Mouse (Mus musculus): Measurements from ENCODE around the gene Cd81. TPM values are rescaled to one million over a fixed set of nuclear protein-coding genes. Genes with fewer than 3 reads are reported as not detected.
A peak's percentile ranks its signal among the peaks of the same experiment; 100 is the strongest.

Gene Cd81
- total and polyA plus RNA-seq, 2 experiments from 2014 or later = 511 to 542 TPM

DNA sequence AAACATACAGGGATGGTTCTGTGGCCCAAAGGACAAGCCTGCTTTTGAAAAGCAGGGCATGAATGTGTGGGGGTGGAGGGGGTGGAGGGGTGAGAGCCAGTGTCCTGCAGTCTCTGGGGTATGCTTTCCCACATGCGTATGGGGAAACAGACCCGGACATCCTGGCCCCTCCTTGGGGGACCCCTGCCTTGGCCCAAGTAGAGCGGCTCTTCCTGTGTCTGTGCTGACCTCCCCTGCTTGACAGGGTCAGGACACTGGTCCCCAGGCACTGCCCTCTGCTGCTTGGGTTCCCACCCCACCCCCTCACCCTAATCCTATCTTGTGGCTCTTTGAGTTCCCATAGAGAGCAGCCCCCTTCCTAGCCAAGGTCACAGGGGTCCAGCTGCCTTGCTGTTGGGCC, 57.2 kb downstream of the Cd81 start:
- Histone ChIP-seq H3K27me3 (ENCODE audit: insufficient read depth, low read length) (peaks cover 37% of the 10 kb centered on the region), H3K9ac (replicated peaks; ENCODE audit: low read length, poor library complexity, severe bottlenecking) (no peak overlapping the region), H3K4me1 (ENCODE audit: insufficient read depth, low read length) (peaks cover 3% of the 10 kb centered on the region; the same call in 1 of the 2 replicates), H3K27ac (ENCODE audit: low read depth, low read length) (no peak overlapping the region), H3K9me3 (ENCODE audit: low read length) (no peaks in the 10 kb centered on the region), H3K4me3 (ENCODE audit: low read depth, low read length) (no peak overlapping the region), H3K36me3 (ENCODE audit: insufficient read depth, low read length) (no peaks in the 10 kb centered on the region), H3K4me2 (ENCODE audit: low read depth, low read length, poor library complexity, severe bottlenecking) (no peak overlapping the region)
- ATAC-seq (ENCODE audit: low FRiP score) = no peak
- TF ChIP-seq CTCF (IDR thresholded peaks at IDR 0.05) = no peak
- WGBS = 55% methylated on average over 3 of the region's 3 CpGs
- DNase-seq (ENCODE audit: low spot score) = no peak

DNA sequence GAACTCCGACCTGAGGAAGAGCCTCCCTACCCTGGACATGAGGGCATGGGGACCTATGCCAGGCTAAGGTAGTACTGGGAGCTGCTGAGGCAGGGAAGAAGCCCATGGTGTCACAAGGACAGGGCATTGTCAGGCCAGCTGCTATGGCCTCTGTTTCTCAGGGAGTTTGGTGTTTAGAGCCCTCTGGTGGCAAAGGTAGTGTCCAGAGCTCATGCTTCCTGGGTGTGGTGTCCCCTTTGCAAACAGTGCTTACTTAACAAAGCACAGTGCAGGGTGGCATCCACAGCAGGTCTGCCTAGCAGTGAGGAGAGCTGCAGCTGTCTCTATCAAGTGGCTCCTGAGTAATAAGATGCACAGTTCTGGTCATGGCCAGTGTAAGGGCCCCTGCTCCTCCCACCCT, 58.3 kb downstream of the Cd81 start:
- Histone ChIP-seq H3K4me2 (ENCODE audit: low read depth, low read length, poor library complexity, severe bottlenecking) (no peak overlapping the region), H3K9ac (replicated peaks; ENCODE audit: low read length, poor library complexity, severe bottlenecking) (no peak overlapping the region), H3K27ac (ENCODE audit: low read depth, low read length) (no peak overlapping the region), H3K27me3 (ENCODE audit: insufficient read depth, low read length) (peaks cover 35% of the 10 kb centered on the region), H3K36me3 (ENCODE audit: insufficient read depth, low read length) (no peaks in the 10 kb centered on the region), H3K4me3 (ENCODE audit: low read depth, low read length) (no peak overlapping the region), H3K9me3 (ENCODE audit: low read length) (no peaks in the 10 kb centered on the region), H3K4me1 (ENCODE audit: insufficient read depth, low read length) (peaks cover 3% of the 10 kb centered on the region; the same call in 1 of the 2 replicates)
- peak; percentile 14; the same call in 1 of the 2 replicates for TF ChIP-seq CTCF (IDR thresholded peaks at IDR 0.05)
- 68% methylated on average over 1 of the region's 1 CpGs for WGBS
- ATAC-seq (ENCODE audit: low FRiP score) (no peak), DNase-seq (ENCODE audit: low spot score) (no peak)

DNA sequence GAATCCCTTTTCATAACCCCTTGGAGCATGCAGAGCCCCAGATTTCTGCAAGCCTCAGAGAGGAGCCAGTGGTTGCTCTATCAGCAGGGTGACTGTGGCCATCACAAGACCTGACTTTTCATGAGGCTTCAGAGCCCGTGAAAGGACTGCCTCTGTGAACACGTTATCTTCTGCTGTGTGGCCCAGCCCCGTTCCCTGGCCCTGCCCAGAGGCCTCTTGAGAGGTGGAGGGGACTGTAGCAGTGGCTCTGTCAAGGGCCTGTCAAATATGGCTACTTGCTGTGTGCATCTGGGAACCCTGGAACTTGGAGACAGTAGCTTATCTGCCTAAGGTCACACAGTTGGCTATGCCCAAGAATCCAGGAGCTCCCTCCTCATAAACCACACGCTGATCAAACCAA, 59.2 kb downstream of the Cd81 start:
- Histone ChIP-seq H3K36me3 (ENCODE audit: insufficient read depth, low read length) (no peaks in the 10 kb centered on the region), H3K4me1 (ENCODE audit: insufficient read depth, low read length) (peaks cover 3% of the 10 kb centered on the region; the same call in 1 of the 2 replicates), H3K4me2 (ENCODE audit: low read depth, low read length, poor library complexity, severe bottlenecking) (no peak overlapping the region), H3K27ac (ENCODE audit: low read depth, low read length) (no peak overlapping the region), H3K4me3 (ENCODE audit: low read depth, low read length) (no peak overlapping the region), H3K9ac (replicated peaks; ENCODE audit: low read length, poor library complexity, severe bottlenecking) (no peak overlapping the region), H3K27me3 (ENCODE audit: insufficient read depth, low read length) (peaks cover 26% of the 10 kb centered on the region), H3K9me3 (ENCODE audit: low read length) (no peaks in the 10 kb centered on the region)
- ATAC-seq (ENCODE audit: low FRiP score) (no peak), DNase-seq (ENCODE audit: low spot score) (no peak)
- 68% methylated on average over 4 of the region's 4 CpGs for WGBS
- no peak for TF ChIP-seq CTCF (IDR thresholded peaks at IDR 0.05)

DNA sequence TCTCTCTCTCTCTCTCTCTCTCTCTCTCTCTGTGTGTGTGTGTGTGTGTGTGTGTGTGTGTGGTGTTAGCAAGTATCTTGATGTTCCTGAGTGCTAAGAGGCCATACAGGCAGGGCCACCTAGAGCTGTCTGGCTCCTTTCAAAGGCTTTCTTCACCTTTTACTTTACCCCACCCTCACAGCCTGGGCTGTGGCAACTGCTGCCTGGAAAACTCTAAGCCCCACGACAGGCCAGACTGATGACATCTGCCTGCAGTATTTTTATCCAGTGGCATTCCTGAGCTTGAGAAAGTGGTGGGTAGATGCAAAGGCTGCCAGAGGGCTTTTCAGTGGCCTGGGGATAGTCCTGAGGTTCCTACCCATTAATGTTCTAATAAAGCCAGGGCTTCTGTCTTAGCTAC, 59.9 kb downstream of the Cd81 start:
- TF ChIP-seq CTCF (IDR thresholded peaks at IDR 0.05) = no peak
- no peak overlapping the region for H3K9ac ChIP-seq (replicated peaks; ENCODE audit: low read length, poor library complexity, severe bottlenecking)
- H3K27me3 ChIP-seq (ENCODE audit: insufficient read depth, low read length) = peaks cover 19% of the 10 kb centered on the region
- no peak overlapping the region for H3K27ac ChIP-seq (ENCODE audit: low read depth, low read length)
- H3K4me1 ChIP-seq (ENCODE audit: insufficient read depth, low read length) = peaks cover under 1% of the 10 kb centered on the region; the same call in 1 of the 2 replicates
- DNase-seq (ENCODE audit: low spot score) = no peak
- no peak overlapping the region for H3K4me2 ChIP-seq (ENCODE audit: low read depth, low read length, poor library complexity, severe bottlenecking)
- no peak overlapping the region for H3K4me3 ChIP-seq (ENCODE audit: low read depth, low read length)
- H3K9me3 ChIP-seq (ENCODE audit: low read length) = no peaks in the 10 kb centered on the region
- no peak for ATAC-seq (ENCODE audit: low FRiP score)
- WGBS = 40% methylated on average over 1 of the region's 1 CpGs
- no peaks in the 10 kb centered on the region for H3K36me3 ChIP-seq (ENCODE audit: insufficient read depth, low read length)

DNA sequence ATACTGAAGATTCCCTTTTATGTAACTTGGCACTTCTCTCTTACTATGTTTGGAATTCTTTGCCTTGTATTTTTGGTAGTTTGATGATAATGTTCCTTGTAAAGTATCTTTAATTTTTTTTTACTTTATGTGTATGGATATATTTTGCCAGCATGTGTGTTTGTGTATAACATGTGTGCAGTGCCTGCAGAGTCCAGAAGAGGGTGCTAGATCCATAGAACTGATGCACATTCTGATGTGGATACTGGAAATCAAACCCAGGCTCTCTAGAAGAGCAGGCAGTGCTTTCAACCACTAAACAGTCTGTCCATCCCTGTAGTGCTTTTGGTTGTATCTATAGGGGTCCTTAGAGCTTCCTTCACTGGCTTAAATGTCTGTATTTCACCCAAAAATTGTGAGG, 62.2 kb downstream of the Cd81 start:
- H3K4me3 ChIP-seq (ENCODE audit: low read depth, low read length) = no peak overlapping the region
- no peaks in the 10 kb centered on the region for H3K9me3 ChIP-seq (ENCODE audit: low read length)
- no peaks in the 10 kb centered on the region for H3K36me3 ChIP-seq (ENCODE audit: insufficient read depth, low read length)
- no peak for DNase-seq (ENCODE audit: low spot score)
- TF ChIP-seq CTCF (IDR thresholded peaks at IDR 0.05) = no peak
- no peak overlapping the region for H3K27ac ChIP-seq (ENCODE audit: low read depth, low read length)
- no peak overlapping the region for H3K4me2 ChIP-seq (ENCODE audit: low read depth, low read length, poor library complexity, severe bottlenecking)
- no peak for ATAC-seq (ENCODE audit: low FRiP score)
- no peaks in the 10 kb centered on the region for H3K27me3 ChIP-seq (ENCODE audit: insufficient read depth, low read length)
- no peaks in the 10 kb centered on the region for H3K4me1 ChIP-seq (ENCODE audit: insufficient read depth, low read length)
- H3K9ac ChIP-seq (replicated peaks; ENCODE audit: low read length, poor library complexity, severe bottlenecking) = no peak overlapping the region

DNA sequence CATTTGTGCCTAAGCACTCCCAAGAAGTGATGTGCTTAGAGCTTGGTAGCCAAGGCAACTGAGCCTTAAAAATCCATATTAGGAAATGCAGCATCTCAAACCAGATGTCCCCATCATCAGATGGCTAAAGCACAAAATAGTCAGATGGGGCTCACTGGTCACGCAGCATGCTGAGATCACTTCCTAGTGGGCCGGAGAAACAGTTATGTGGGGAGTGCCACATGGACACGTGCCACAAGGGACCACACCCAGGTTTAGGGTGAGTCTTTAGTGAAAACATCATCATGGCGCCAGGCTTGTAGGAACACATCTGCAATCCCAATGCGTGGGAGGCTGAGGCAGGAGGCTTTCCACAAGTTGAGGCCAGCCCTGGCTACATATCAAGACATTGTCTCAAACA, 64.0 kb downstream of the Cd81 start:
- Histone ChIP-seq H3K27ac (ENCODE audit: low read depth, low read length) (no peak overlapping the region), H3K9me3 (ENCODE audit: low read length) (no peaks in the 10 kb centered on the region), H3K4me3 (ENCODE audit: low read depth, low read length) (no peak overlapping the region), H3K36me3 (ENCODE audit: insufficient read depth, low read length) (no peaks in the 10 kb centered on the region), H3K27me3 (ENCODE audit: insufficient read depth, low read length) (no peaks in the 10 kb centered on the region), H3K4me1 (ENCODE audit: insufficient read depth, low read length) (no peaks in the 10 kb centered on the region), H3K4me2 (ENCODE audit: low read depth, low read length, poor library complexity, severe bottlenecking) (no peak overlapping the region), H3K9ac (replicated peaks; ENCODE audit: low read length, poor library complexity, severe bottlenecking) (no peak overlapping the region)
- 85% methylated on average over 5 of the region's 5 CpGs for WGBS
- ATAC-seq (ENCODE audit: low FRiP score) (no peak), DNase-seq (ENCODE audit: low spot score) (no peak)
- no peak for TF ChIP-seq CTCF (IDR thresholded peaks at IDR 0.05)

Other genes with a start within 250 kb of the Cd81 start
- gene Th, start 121.6 kb upstream of the Cd81 start, total RNA-seq (2014; rRNA removed) = 23.8 and 27.1 TPM in 2 replicates
- 26.2 and 35.0 TPM in 2 replicates for gene Th, start 121.6 kb upstream of the Cd81 start, polyA plus RNA-seq (2015; fragmentation: Nextera tagmentation; extraction: Ambion mirVana)
- 1.1 TPM in 1 of 2 replicates, not detected in the other for gene Ascl2, start 83.5 kb upstream of the Cd81 start, total RNA-seq (2014; rRNA removed)
- 0.43 and 0.50 TPM in 2 replicates for gene Ascl2, start 83.5 kb upstream of the Cd81 start, polyA plus RNA-seq (2015; fragmentation: Nextera tagmentation; extraction: Ambion mirVana)
- 0.19 and 0.38 TPM in 2 replicates for gene Tspan32, start 47.7 kb upstream of the Cd81 start, total RNA-seq (2014; rRNA removed)
- gene Tspan32, start 47.7 kb upstream of the Cd81 start, polyA plus RNA-seq (2015; fragmentation: Nextera tagmentation; extraction: Ambion mirVana) = 0.37 and 0.38 TPM in 2 replicates
- gene Tssc4, start 16.5 kb downstream of the Cd81 start, total RNA-seq (2014; rRNA removed) = 71.3 and 92.4 TPM in 2 replicates
- 101 and 103 TPM in 2 replicates for gene Tssc4, start 16.5 kb downstream of the Cd81 start, polyA plus RNA-seq (2015; fragmentation: Nextera tagmentation; extraction: Ambion mirVana)
- gene Trpm5, start 41.9 kb downstream of the Cd81 start, total RNA-seq (2014; rRNA removed) = 1.3 and 1.7 TPM in 2 replicates
- gene Trpm5, start 41.9 kb downstream of the Cd81 start, polyA plus RNA-seq (2015; fragmentation: Nextera tagmentation; extraction: Ambion mirVana) = 0.94 and 1.6 TPM in 2 replicates
- 0.44 and 1.4 TPM in 2 replicates for gene Kcnq1, start 53.6 kb downstream of the Cd81 start, total RNA-seq (2014; rRNA removed)
- gene Kcnq1, start 53.6 kb downstream of the Cd81 start, polyA plus RNA-seq (2015; fragmentation: Nextera tagmentation; extraction: Ambion mirVana) = 0.87 and 1.2 TPM in 2 replicates

Measured in midbrain, postnatal 0 days (tissue).